Mouse (Mus musculus): ENCODE data around the gene Zdhhc7. TPM values are rescaled to one million over a fixed set of nuclear protein-coding genes. Genes with fewer than 3 reads are reported as not detected.

Zdhhc7 gene
- polyA plus RNA-seq, 1 experiment from 2014 or later, result 32.7 TPM

- H3K27ac ChIP-seq, result no peak overlapping the region
- no peak overlapping the region for H3K9ac ChIP-seq
- no peak overlapping the region for H3K4me3 ChIP-seq
- H3K9me3 ChIP-seq, result no peaks in the 10 kb centered on the region
- peaks cover 79% of the 10 kb centered on the region for H3K36me3 ChIP-seq
- H3K27me3 ChIP-seq, result no peaks in the 10 kb centered on the region
- no peak overlapping the region for H3K4me2 ChIP-seq
- ATAC-seq (ENCODE audit: insufficient number of reproducible peaks, low FRiP score, low TSS enrichment, low read depth), result no peak
- WGBS, result 84% methylated on average over 7 of the region's 7 CpGs
- 0 out of 2 replicates have a peak, but pooled peaks cover 4% of the 10 kb centered on the region for H3K4me1 ChIP-seq
Measured at GRCm38 (mm10) chr8:120089511-120089910, 11.8 kb downstream of the Zdhhc7 start.

GRCm38 (mm10) chr8:120084783-120085182, 16.5 kb downstream of the Zdhhc7 start:
- no peak for ATAC-seq (ENCODE audit: insufficient number of reproducible peaks, low FRiP score, low TSS enrichment, low read depth)
- peaks cover 82% of the 10 kb centered on the region for H3K36me3 ChIP-seq
- 85% methylated on average over 8 of the region's 8 CpGs for WGBS

GRCm38 (mm10) chr8:120083261-120083660, 18.0 kb downstream of the Zdhhc7 start:
- H3K9me3 ChIP-seq, result no peaks in the 10 kb centered on the region
- peaks cover 76% of the 10 kb centered on the region for H3K36me3 ChIP-seq
- ATAC-seq (ENCODE audit: insufficient number of reproducible peaks, low FRiP score, low TSS enrichment, low read depth), result no peak
- H3K27ac ChIP-seq, result no peak overlapping the region
- no peak overlapping the region for H3K4me2 ChIP-seq
- 91% methylated on average over 8 of the region's 8 CpGs for WGBS
- H3K9ac ChIP-seq, result no peak overlapping the region
- no peak overlapping the region for H3K4me3 ChIP-seq
- peaks cover 5% of the 10 kb centered on the region; the same call in 1 of the 2 replicates for H3K4me1 ChIP-seq
- H3K27me3 ChIP-seq, result no peaks in the 10 kb centered on the region

More at GRCm38 (mm10) chr8:120084783-120085182, 16.5 kb downstream of the Zdhhc7 start:
- Histone ChIP-seq H3K4me1 (0 out of 2 replicates have a peak, but pooled peaks cover 5% of the 10 kb centered on the region), H3K9ac (no peak overlapping the region), H3K4me3 (no peak overlapping the region), H3K27me3 (no peaks in the 10 kb centered on the region), H3K27ac (no peak overlapping the region), H3K4me2 (no peak overlapping the region), H3K9me3 (no peaks in the 10 kb centered on the region)

- Histone ChIP-seq H3K4me1 (peaks cover 11% of the 10 kb centered on the region), H3K4me3 (no peak overlapping the region), H3K27ac (no peak overlapping the region), H3K36me3 (peaks cover 38% of the 10 kb centered on the region), H3K9me3 (no peaks in the 10 kb centered on the region), H3K9ac (no peak overlapping the region), H3K27me3 (no peaks in the 10 kb centered on the region), H3K4me2 (no peak overlapping the region)
- no peak for ATAC-seq (ENCODE audit: insufficient number of reproducible peaks, low FRiP score, low TSS enrichment, low read depth)
- WGBS, result 61% methylated on average over 5 of the region's 5 CpGs
Measured at GRCm38 (mm10) chr8:120079361-120079760, 21.9 kb downstream of the Zdhhc7 start.

GRCm38 (mm10) chr8:120078080-120078479, 23.2 kb downstream of the Zdhhc7 start:
- no peak overlapping the region for H3K27ac ChIP-seq
- H3K4me3 ChIP-seq, result no peak overlapping the region
- peaks cover 14% of the 10 kb centered on the region for H3K4me1 ChIP-seq
- no peak for ATAC-seq (ENCODE audit: insufficient number of reproducible peaks, low FRiP score, low TSS enrichment, low read depth)
- no peaks in the 10 kb centered on the region for H3K27me3 ChIP-seq
- H3K36me3 ChIP-seq, result peaks cover 30% of the 10 kb centered on the region
- H3K9me3 ChIP-seq, result no peaks in the 10 kb centered on the region
- 12% methylated on average over 10 of the region's 10 CpGs for WGBS
- no peak overlapping the region for H3K4me2 ChIP-seq
- no peak overlapping the region for H3K9ac ChIP-seq

- no peak for ATAC-seq (ENCODE audit: insufficient number of reproducible peaks, low FRiP score, low TSS enrichment, low read depth)
- Histone ChIP-seq H3K9me3 (no peaks in the 10 kb centered on the region), H3K9ac (no peak overlapping the region), H3K4me3 (no peak overlapping the region), H3K36me3 (0 out of 2 replicates have a peak, but pooled peaks cover 3% of the 10 kb centered on the region), H3K4me2 (no peak overlapping the region), H3K27me3 (no peaks in the 10 kb centered on the region), H3K4me1 (peaks cover 28% of the 10 kb centered on the region), H3K27ac (no peak overlapping the region)
- WGBS, result 52% methylated on average over 6 of the region's 6 CpGs
Measured at GRCm38 (mm10) chr8:120075347-120075746, 25.9 kb downstream of the Zdhhc7 start.

- Histone ChIP-seq H3K27me3 (no peaks in the 10 kb centered on the region), H3K9ac (no peak overlapping the region), H3K4me3 (no peak overlapping the region), H3K4me2 (no peak overlapping the region), H3K27ac (no peak overlapping the region), H3K4me1 (peaks cover 28% of the 10 kb centered on the region), H3K36me3 (no peaks in the 10 kb centered on the region), H3K9me3 (no peaks in the 10 kb centered on the region)
- 71% methylated on average over 6 of the region's 6 CpGs for WGBS
- no peak for ATAC-seq (ENCODE audit: insufficient number of reproducible peaks, low FRiP score, low TSS enrichment, low read depth)
Measured at GRCm38 (mm10) chr8:120074516-120074915, 26.8 kb downstream of the Zdhhc7 start.

GRCm38 (mm10) chr8:120072827-120073226, 28.5 kb downstream of the Zdhhc7 start:
- no peaks in the 10 kb centered on the region for H3K36me3 ChIP-seq
- H3K27ac ChIP-seq, result peak overlapping the region; percentile 29
- H3K4me3 ChIP-seq, result no peak overlapping the region
- ATAC-seq (ENCODE audit: insufficient number of reproducible peaks, low FRiP score, low TSS enrichment, low read depth), result 0 out of 2 replicates have a peak, but pooled peaks have one; percentile 31
- H3K4me2 ChIP-seq, result no peak overlapping the region
- no peaks in the 10 kb centered on the region for H3K27me3 ChIP-seq
- 70% methylated on average over 8 of the region's 8 CpGs for WGBS
- H3K9me3 ChIP-seq, result no peaks in the 10 kb centered on the region
- no peak overlapping the region for H3K9ac ChIP-seq
- H3K4me1 ChIP-seq, result peaks cover 36% of the 10 kb centered on the region

GRCm38 (mm10) chr8:120072259-120072658, 29.0 kb downstream of the Zdhhc7 start:
- H3K9ac ChIP-seq, result no peak overlapping the region
- peaks cover 36% of the 10 kb centered on the region for H3K4me1 ChIP-seq
- 58% methylated on average over 9 of the region's 9 CpGs for WGBS
- H3K27me3 ChIP-seq, result no peaks in the 10 kb centered on the region
- H3K4me3 ChIP-seq, result no peak overlapping the region
- H3K27ac ChIP-seq, result peak overlapping the region; percentile 29
- H3K36me3 ChIP-seq, result no peaks in the 10 kb centered on the region
- H3K9me3 ChIP-seq, result no peaks in the 10 kb centered on the region
- H3K4me2 ChIP-seq, result no peak overlapping the region
- no peak for ATAC-seq (ENCODE audit: insufficient number of reproducible peaks, low FRiP score, low TSS enrichment, low read depth)

- Histone ChIP-seq H3K9me3 (no peaks in the 10 kb centered on the region), H3K27me3 (no peaks in the 10 kb centered on the region), H3K27ac (peak overlapping the region; percentile 29; the same call in 1 of the 2 replicates), H3K4me1 (peaks cover 36% of the 10 kb centered on the region), H3K36me3 (no peaks in the 10 kb centered on the region), H3K4me3 (no peak overlapping the region), H3K9ac (no peak overlapping the region), H3K4me2 (no peak overlapping the region)
- ATAC-seq (ENCODE audit: insufficient number of reproducible peaks, low FRiP score, low TSS enrichment, low read depth), result no peak; the same call in 1 of the 2 replicates
- WGBS, result 27% methylated on average over 4 of the region's 4 CpGs
Measured at GRCm38 (mm10) chr8:120071684-120072083, 29.6 kb downstream of the Zdhhc7 start.

GRCm38 (mm10) chr8:120067936-120068668, 33.2 kb downstream of the Zdhhc7 start:
- Histone ChIP-seq H3K9me3 (no peaks in the 10 kb centered on the region), H3K27me3 (no peaks in the 10 kb centered on the region), H3K9ac (no peak overlapping the region), H3K4me1 (peaks cover 27% of the 10 kb centered on the region), H3K4me2 (no peak overlapping the region), H3K36me3 (no peaks in the 10 kb centered on the region), H3K4me3 (no peak overlapping the region), H3K27ac (no peak overlapping the region)
- ATAC-seq (ENCODE audit: insufficient number of reproducible peaks, low FRiP score, low TSS enrichment, low read depth), result no peak
- WGBS, result 40% methylated on average over 19 of the region's 19 CpGs

- H3K4me2 ChIP-seq, result no peak overlapping the region
- H3K4me3 ChIP-seq, result no peak overlapping the region
- no peaks in the 10 kb centered on the region for H3K27me3 ChIP-seq
- H3K36me3 ChIP-seq, result no peaks in the 10 kb centered on the region
- H3K27ac ChIP-seq, result no peak overlapping the region
- H3K9ac ChIP-seq, result no peak overlapping the region
- no peaks in the 10 kb centered on the region for H3K9me3 ChIP-seq
- peaks cover 9% of the 10 kb centered on the region for H3K4me1 ChIP-seq
- WGBS, result 79% methylated on average over 4 of the region's 4 CpGs
- no peak for ATAC-seq (ENCODE audit: insufficient number of reproducible peaks, low FRiP score, low TSS enrichment, low read depth)
Measured at GRCm38 (mm10) chr8:120066226-120066625, 35.1 kb downstream of the Zdhhc7 start.

All from limb, embryonic 15.5 days (tissue).